Mouse (Mus musculus): ENCODE measurements around the gene Hif3a.

- TF ChIP-seq CTCF (IDR thresholded peaks at IDR 0.05; ENCODE audit: insufficient read depth, low read depth, low read length) (no peak), POLR2A (IDR thresholded peaks at IDR 0.05; ENCODE audit: insufficient read depth, low read depth, low read length) (no peak)
Measured at GRCm38 (mm10) chr7:16994400-16994799, 67.8 kb downstream of the Hif3a start.

Data from olfactory bulb, adult 2 months (tissue).